Mouse (Mus musculus) intestine, postnatal 0 days (tissue): ENCODE measurements around the gene Dnm2. TPM values are rescaled to one million over a fixed set of nuclear protein-coding genes. Genes with fewer than 3 reads are reported as not detected.
A peak's percentile ranks its signal among the peaks of the same experiment; 100 is the strongest.

Source experiments
- ATAC-seq: fragments of 200-750 bp; cut with Nextera tagmentation; 2 replicates; pipeline ENCODE4 v1.8.0; 2017; ENCODE audit warnings: mild to moderate bottlenecking, moderate TSS enrichment, moderate library complexity
- H3K27ac ChIP-seq: fragments of 300-500 bp; sonication (generic); 2 replicates; pipeline ENCODE4 v1.5.1; 2014; ENCODE audit warnings: mild to moderate bottlenecking, low read depth, low read length, moderate library complexity
- H3K27me3 ChIP-seq: fragments of 300-500 bp; sonication (generic); replicated peaks from 2 replicates; pipeline ENCODE4 v1.6.1; 2014; ENCODE audit warnings: low read length, mixed read lengths; ENCODE audit not compliant: control insufficient read depth, insufficient read depth
- H3K36me3 ChIP-seq: fragments of 300-500 bp; sonication (generic); 2 replicates; pipeline ENCODE4 v1.6.1; 2014; ENCODE audit warnings: mild to moderate bottlenecking, moderate library complexity; ENCODE audit not compliant: control insufficient read depth, insufficient read depth
- H3K4me1 ChIP-seq: fragments of 300-500 bp; sonication (generic); replicated peaks from 2 replicates; pipeline ENCODE4 v1.6.1; 2014; ENCODE audit warnings: antibody characterized with exemption, low read length, mixed read lengths; ENCODE audit not compliant: control insufficient read depth, insufficient read depth
- H3K4me2 ChIP-seq: fragments of 300-500 bp; sonication (generic); replicated peaks from 2 replicates; pipeline ENCODE4 v1.6.1; 2014; ENCODE audit warnings: low read depth, mild to moderate bottlenecking, moderate library complexity
- H3K4me3 ChIP-seq: fragments of 300-500 bp; sonication (generic); 2 replicates; pipeline ENCODE4 v1.5.1; 2014; ENCODE audit warnings: low read depth, low read length
- H3K9ac ChIP-seq: fragments of 300-500 bp; sonication (generic); 2 replicates; pipeline ENCODE4 v1.6.1; 2014; ENCODE audit warnings: mild to moderate bottlenecking, low read depth, low read length
- H3K9me3 ChIP-seq: fragments of 300-500 bp; sonication (generic); 2 replicates; pipeline ENCODE4 v1.6.1; 2016; ENCODE audit warnings: mixed run types; ENCODE audit not compliant: control insufficient read depth
- CTCF ChIP-seq: sonication (generic); IDR thresholded peaks from 2 replicates; pipeline ENCODE4 v1.5.1; 2016; ENCODE audit warnings: low read depth, mild to moderate bottlenecking, control low read depth, antibody characterized with exemption, moderate library complexity
- WGBS: fragments of 180-500 bp; shearing (Covaris S2); extraction: QIAGEN DNeasy Blood & Tissue Kit; methylation state at CpG from one replicate; pipeline ENCODE4 v1.1.7; 2014; 5-methylcytosine and 5-hydroxymethylcytosine counted together
- polyA plus RNA-seq: library from polyadenylated mRNA; unstranded; fragments of >200 nt; fragmentation: Nextera tagmentation; extraction: Ambion mirVana; gene quantifications from 2 replicates; pipeline ENCODE4 v1.2.1, GENCODE M21; 2015

Dnm2 gene
- polyA plus RNA-seq, 1 experiment from 2014 or later = 69.6 TPM

DNA sequence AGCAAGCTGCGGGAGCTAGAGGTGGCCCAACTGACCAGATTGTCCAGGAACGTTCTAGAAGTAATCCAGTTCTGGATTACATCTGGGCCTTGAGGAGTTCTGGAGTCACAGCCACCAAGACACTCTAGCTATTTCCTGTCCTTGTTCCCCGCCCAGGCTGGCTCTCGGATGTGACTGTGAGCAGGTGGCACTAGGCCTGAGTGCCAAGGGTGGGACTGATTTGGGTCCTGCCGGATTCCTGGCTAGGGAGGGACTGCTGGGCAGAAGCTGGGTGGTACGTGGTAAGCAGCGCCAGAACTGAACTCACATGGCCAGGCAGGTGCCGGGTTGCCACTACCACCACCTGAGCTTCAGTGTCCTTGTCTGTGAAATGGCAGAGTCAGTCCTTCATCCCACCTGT lies 26.7 kb downstream of the Dnm2 start:
- Histone ChIP-seq H3K27me3 (no peaks in the 10 kb centered on the region), H3K4me3 (no peak overlapping the region), H3K4me2 (no peak overlapping the region), H3K4me1 (peaks cover 2% of the 10 kb centered on the region; the same call in 1 of the 2 replicates), H3K9ac (no peak overlapping the region), H3K27ac (peak overlapping the region; percentile 28), H3K36me3 (no peaks in the 10 kb centered on the region), H3K9me3 (no peaks in the 10 kb centered on the region)
- no peak for TF ChIP-seq CTCF
- no peak for ATAC-seq
- 68% methylated on average over 8 of the region's 8 CpGs for WGBS

DNA sequence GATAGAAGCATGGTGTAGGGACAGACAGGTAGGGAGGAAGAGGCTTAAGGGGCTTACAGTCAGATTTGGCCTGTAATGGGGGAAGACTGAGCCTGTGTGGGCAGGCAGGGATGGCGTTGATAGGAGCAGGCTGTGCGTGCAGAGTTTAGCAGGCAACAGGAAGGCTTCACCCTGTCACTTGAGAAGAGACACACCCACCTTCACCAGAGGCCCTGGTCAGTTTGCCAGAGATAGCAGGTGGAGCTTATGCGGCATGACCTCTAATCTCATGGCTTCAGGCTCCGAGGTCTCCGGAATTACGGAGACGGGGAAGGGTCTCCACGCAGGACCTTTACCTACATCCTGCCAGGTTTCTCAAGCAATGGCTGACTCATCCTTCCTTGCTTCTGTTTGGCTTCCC lies 27.2 kb downstream of the Dnm2 start:
- peak overlapping the region; percentile 28 for H3K27ac ChIP-seq
- no peak overlapping the region for H3K4me3 ChIP-seq
- ATAC-seq = no peak
- no peaks in the 10 kb centered on the region for H3K36me3 ChIP-seq
- no peak overlapping the region for H3K9ac ChIP-seq
- H3K4me2 ChIP-seq = 0 out of 2 replicates have a peak overlapping the region, but pooled peaks have one; percentile 6
- 36% methylated on average over 8 of the region's 8 CpGs for WGBS
- no peak for TF ChIP-seq CTCF
- no peaks in the 10 kb centered on the region for H3K9me3 ChIP-seq
- peaks cover 2% of the 10 kb centered on the region; the same call in 1 of the 2 replicates for H3K4me1 ChIP-seq
- H3K27me3 ChIP-seq = no peaks in the 10 kb centered on the region

DNA sequence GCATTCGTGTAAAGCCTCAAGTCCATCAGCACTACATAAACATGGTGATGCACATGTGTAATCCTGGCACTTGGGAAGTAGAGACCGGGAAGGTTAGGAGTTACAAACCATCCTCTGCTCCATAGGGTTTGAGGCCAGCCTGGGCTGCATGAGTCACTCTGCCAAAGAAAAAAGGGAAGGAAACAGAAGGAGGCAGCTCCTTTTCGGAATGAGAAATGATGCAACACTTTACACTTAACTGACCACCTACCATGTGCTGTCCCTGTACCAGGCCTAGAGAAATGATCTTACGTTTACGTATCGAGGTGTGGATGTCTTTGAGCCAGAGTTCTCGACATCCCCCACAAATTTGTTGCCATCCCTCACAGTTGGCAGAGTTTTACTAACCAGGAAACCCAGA lies 28.3 kb downstream of the Dnm2 start:
- Histone ChIP-seq H3K36me3 (peaks cover under 1% of the 10 kb centered on the region; the same call in 1 of the 2 replicates), H3K4me3 (no peak overlapping the region), H3K9me3 (no peaks in the 10 kb centered on the region), H3K4me1 (peaks cover 2% of the 10 kb centered on the region; the same call in 1 of the 2 replicates), H3K27me3 (no peaks in the 10 kb centered on the region), H3K9ac (no peak overlapping the region), H3K4me2 (no peak overlapping the region), H3K27ac (no peak overlapping the region)
- no peak for TF ChIP-seq CTCF
- 84% methylated on average over 7 of the region's 7 CpGs for WGBS
- ATAC-seq = no peak

DNA sequence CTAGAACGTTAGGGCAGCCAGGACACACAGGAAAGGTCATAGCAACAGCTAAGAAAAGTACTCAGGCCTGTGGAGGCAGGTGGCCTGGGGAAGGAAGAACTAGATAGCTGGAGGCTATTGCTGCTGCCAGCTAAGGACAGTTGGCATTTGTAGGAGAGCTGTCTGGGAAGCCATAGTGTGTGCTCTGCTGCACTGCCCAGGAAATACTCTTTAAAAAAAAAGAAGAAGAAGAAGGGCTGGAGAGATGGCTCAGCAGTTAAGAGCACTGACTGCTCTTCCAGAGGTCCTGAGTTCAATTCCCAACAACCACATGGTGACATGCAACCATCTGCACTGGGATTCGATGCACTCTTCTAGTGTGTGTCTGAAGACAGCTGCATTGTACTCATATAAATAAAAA lies 28.8 kb downstream of the Dnm2 start:
- Histone ChIP-seq H3K9me3 (no peaks in the 10 kb centered on the region), H3K4me2 (no peak overlapping the region), H3K4me3 (no peak overlapping the region), H3K27ac (no peak overlapping the region), H3K4me1 (peaks cover 2% of the 10 kb centered on the region; the same call in 1 of the 2 replicates), H3K27me3 (no peaks in the 10 kb centered on the region), H3K36me3 (peaks cover 5% of the 10 kb centered on the region), H3K9ac (no peak overlapping the region)
- no peak for TF ChIP-seq CTCF
- ATAC-seq = no peak
- 81% methylated on average over 2 of the region's 2 CpGs for WGBS

DNA sequence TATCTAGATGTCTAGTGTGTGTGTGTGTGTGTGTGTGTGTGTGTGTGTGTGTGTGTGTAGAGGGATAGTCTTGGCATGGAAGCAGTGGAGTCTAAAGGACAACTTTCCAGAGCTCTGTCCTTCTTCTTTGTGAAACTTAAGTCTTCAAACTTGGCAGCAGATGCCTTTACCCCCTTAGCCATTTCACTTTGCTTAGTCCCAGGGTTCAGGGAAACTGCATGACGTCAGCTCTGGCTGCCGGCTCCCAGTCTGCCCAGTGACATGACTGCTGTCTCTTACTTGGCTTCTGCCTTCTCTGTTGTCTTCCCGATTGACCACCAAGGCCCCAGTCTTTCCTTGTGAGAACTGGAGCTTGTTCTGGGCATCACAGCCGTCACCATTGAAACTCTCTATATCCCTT lies 29.8 kb downstream of the Dnm2 start:
- Histone ChIP-seq H3K4me2 (no peak overlapping the region), H3K27me3 (no peaks in the 10 kb centered on the region), H3K36me3 (peaks cover 9% of the 10 kb centered on the region), H3K4me1 (peaks cover 2% of the 10 kb centered on the region; the same call in 1 of the 2 replicates), H3K9ac (no peak overlapping the region), H3K9me3 (no peaks in the 10 kb centered on the region), H3K27ac (no peak overlapping the region), H3K4me3 (no peak overlapping the region)
- TF ChIP-seq CTCF = no peak
- ATAC-seq = no peak
- 77% methylated on average over 4 of the region's 4 CpGs for WGBS

DNA sequence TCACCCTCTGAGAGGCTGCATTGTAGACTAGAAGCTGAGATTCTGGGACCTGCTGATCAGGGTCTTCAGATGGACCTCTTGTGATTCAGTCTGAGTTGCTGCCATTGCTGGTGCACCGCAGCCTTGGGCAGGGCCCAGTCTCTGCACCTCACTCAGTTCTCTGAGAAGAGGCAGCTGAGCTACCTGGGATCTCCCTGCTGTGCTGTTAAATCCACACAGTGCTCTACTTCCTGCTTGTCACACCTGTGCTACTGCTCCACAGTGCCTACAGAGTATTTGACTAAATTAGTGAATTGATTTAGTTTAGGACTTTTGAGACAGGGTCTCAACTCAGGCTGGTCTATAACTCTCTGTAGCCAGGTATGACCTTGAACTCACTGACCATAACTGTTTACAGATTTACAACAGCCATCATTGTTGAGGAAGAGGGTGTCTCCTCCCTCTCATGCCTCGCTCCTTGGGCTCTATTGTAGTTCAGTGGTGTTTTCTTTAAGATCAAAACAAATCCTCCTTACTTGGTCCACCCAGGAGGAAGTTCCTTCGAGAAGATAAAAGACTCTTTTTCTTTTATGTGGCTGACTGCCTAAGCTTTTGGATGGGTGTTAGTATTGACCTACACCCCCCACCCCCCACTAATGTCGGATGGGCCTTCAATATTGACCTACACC lies 30.5 kb downstream of the Dnm2 start:
- Histone ChIP-seq H3K4me1 (peaks cover 2% of the 10 kb centered on the region; the same call in 1 of the 2 replicates), H3K27ac (no peak overlapping the region), H3K36me3 (peaks cover 9% of the 10 kb centered on the region), H3K9ac (no peak overlapping the region), H3K4me2 (no peak overlapping the region), H3K4me3 (no peak overlapping the region), H3K9me3 (no peaks in the 10 kb centered on the region), H3K27me3 (no peaks in the 10 kb centered on the region)
- TF ChIP-seq CTCF = no peak
- WGBS = 49% methylated on average over 4 of the region's 4 CpGs
- no peak for ATAC-seq
